Mouse (Mus musculus) adrenal gland (tissue): ENCODE results near the gene Ccdc146.
"Not testable (repeated sequence)": the region's sequence is repeated elsewhere in the genome, so short reads cannot be mapped to it uniquely, and the experiment has no call there.

ENCODE experiments used
- intact Hi-C: fragments of 180-260 bp; cut with DNase I; formaldehyde crosslinking; loops from one replicate; pipeline ENCODE4 v1.15.1; 2025

The Ccdc146 gene

DNA sequence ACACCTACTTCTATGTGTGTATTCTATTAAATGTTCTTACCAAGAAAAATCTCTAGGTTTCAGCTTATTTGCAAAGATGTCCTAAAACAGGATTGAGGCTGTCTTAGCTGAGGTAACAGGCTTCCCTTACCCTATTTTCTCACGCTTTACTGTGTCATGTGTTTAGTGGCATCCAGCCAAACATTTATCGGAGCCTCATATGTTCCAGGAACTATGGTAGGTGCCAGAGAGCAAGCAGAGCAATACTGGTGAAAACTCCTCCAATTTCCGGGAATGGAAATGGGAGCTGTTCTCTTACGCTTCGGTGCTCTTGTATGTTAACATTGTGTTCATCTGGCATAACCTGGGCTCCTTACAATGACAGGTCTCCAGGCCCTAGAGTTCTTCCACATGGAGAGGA lies 92.8 kb downstream of the Ccdc146 start:
- intact Hi-C loops, result no loop called here

GRCm38 (mm10) chr5:21329672-21330665 lies 94.5 kb downstream of the Ccdc146 start:
- intact Hi-C loops, result loop anchor here (5.0 kb wide), 2 partner anchors 257 to 312 kb away; no protein-coding TSS in a partner anchor

- intact Hi-C loops, result loop anchor here (5.0 kb wide), 2 partner anchors 259 to 314 kb away; no protein-coding TSS in a partner anchor
Measured at GRCm38 (mm10) chr5:21328560-21328959, 95.9 kb downstream of the Ccdc146 start.

- intact Hi-C loops, result loop anchor here (2.0 to 5.0 kb wide), 3 partner anchors 94 to 316 kb away; no protein-coding TSS in a partner anchor
Measured at GRCm38 (mm10) chr5:21326494-21326893, 98.0 kb downstream of the Ccdc146 start.

- intact Hi-C loops, result no loop called here
Measured at GRCm38 (mm10) chr5:21320138-21320537, 104.3 kb downstream of the Ccdc146 start.

GRCm38 (mm10) chr5:21314696-21315095 lies 109.8 kb downstream of the Ccdc146 start:
- intact Hi-C loops, result no loop called here

- intact Hi-C loops, result no loop called here
Measured at GRCm38 (mm10) chr5:21307165-21307564, 117.3 kb downstream of the Ccdc146 start.

GRCm38 (mm10) chr5:21301011-21301410 lies 123.5 kb downstream of the Ccdc146 start:
- intact Hi-C loops, result no loop called here

GRCm38 (mm10) chr5:21300058-21300457 lies 124.4 kb downstream of the Ccdc146 start:
- intact Hi-C loops, result no loop called here

- intact Hi-C loops, result no loop called here
Measured at GRCm38 (mm10) chr5:21299076-21299755, 125.3 kb downstream of the Ccdc146 start.

DNA sequence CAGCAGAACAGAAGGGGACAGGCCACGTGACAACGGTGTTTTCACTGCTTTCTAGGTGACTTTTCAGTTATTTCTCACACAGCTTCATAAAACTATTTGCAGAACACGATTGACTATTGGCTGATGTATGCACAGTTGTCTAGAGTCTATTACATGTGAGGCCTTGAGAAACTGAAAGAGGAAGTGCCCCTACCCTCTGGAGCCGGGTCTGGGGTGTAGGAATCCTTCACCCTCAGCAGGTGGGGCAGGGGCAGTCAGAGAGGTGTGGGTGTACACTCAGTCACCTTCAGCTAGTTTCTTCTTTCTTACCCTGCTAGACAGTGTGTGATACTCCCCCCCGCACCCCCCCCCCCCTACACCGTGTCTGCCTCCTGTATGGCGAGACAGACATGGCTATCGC lies 128.8 kb downstream of the Ccdc146 start:
- intact Hi-C loops, result no loop called here

- intact Hi-C loops, result no loop called here
Measured at GRCm38 (mm10) chr5:21290594-21290993, 133.9 kb downstream of the Ccdc146 start.

DNA sequence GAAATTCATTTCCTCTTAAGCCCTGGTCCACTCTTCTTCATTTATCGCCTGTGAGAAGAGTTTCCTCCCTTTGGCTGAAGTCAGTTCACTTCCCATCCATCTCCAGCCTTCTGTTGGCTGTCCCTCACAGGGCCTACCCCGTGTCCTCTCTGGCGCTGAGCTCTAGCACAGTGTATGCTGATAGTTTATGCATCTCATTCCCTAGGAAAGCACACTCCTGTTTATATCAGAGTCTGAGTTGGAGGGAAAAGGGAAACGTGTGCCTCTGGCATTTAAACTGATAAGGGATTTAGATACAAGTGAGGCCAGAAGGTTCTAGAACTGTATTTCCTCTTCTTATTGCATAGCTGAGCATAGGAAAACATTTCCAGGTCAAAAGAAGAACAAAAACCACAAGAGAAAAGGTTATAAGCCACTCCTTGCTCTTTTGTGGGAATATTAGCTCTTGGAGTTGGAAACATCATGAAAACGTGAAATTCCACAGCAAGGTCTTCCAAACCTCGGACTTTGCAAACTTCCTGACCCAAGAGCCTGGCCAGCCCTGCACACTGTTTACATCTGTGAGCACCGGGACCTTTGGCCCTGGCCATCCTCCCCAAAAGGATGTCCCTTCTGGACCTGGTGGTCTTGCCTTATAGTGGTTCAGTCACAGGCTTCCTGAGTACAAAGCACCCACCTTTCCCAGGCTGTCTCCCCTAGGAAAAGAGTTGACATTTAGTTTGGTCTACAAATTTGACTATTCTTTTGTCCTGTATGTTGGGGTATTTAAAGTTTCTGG lies 135.6 kb downstream of the Ccdc146 start:
- intact Hi-C loops, result no loop called here

DNA sequence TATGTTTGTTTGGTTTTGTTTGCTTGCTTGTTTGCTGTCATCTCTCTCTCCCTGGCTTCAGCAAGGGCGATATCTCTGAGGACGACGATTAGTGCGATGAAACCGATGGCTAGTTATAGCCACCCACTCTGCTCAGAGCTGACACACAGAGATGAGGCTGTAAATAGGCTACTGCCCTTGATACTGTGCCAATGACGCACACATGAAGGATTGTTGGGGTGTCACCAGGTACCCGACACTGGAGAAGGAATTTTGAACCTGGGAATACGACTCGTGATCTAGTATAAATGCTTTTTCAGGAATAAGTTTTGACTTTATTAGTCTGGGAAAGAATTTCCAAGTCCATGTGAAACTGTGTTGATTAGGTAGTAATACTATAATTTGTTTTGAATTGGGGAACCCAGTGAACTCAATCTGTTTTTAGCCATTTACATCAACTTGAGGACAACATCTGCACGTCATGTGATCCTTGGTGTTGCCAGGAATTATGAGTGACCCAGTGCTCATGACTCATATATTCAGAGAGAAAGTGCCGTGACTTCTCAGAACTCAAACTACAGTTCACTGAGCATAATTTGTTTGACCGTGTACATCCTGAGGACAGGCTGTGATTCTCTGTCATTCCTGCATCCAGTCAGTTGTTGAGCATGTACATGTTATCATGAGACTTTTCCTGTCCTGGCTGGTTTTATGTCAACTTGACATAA lies 141.0 kb downstream of the Ccdc146 start:
- intact Hi-C loops, result no loop called here

DNA sequence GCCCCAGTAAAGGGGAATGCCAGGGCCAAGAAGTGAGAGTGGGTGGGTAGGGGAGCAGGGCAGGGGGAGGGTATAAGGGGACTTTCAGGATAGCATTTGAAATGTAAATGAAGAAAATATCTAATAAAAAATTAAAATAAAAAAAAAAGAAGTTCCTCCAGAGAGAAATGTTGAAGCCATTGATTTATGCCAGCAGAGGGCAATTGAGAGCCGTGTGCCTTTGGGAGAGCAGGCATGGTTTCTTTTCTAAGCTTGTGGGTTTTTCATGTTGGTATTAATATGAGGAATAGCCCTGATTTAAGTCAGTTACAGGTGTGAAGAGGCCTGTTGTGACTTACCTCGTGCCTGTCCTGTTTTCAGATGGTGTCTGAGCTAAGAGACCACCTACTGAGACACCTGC lies 146.8 kb downstream of the Ccdc146 start:
- intact Hi-C loops, result not testable (repeated sequence)

DNA sequence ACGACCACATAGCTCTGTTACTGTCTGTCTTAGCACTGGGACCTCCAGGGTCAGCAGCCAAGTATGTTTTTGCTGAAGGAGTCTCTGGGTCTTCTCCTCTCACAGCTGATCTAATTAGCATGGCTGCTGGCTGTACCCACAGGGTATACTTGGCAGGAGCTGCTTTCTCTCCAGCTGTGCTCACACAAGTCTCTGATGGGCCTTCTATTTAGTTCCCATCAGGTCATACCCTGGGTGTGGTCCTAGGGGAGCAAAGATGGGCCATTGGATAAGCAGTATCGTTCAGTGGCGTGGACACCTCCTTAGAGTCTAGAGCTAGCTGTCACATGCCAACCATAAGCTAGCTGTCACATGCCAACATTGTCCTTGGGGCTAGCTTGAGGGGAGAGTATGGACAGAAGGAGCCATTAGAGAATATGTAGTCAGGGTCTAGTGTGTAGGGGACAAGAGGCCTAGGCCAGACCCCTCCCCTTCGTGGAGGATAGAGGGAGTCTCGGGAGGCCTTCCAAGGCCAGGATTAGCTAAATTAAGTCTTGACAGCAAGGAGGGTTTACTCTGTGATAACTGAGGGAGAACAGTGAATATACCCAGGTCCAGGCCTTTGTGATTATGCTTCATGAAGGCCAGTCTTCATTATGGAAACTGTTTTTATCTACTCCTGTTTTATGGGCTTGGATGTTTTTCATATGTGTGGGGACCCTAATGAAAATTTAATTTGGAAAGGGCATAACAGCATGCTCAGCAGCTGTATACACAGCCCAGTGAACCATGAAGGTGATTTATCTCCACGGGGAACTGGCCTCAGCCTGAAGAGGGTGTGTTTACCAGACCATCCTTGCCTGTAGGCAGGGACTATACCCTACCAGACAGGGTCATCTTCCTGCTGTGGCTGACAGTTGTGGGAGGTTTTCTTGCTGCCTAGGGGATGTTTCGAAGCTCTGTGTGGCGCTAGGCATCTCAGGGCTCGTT lies 152.8 kb downstream of the Ccdc146 start:
- intact Hi-C loops, result loop anchor here (5.0 kb wide), 1 partner anchor 151 kb away; the partner anchor contains the start of genes Ccdc146 and Fam185a

GRCm38 (mm10) chr5:21270756-21271155 lies 153.7 kb downstream of the Ccdc146 start:
- intact Hi-C loops, result loop anchor here (5.0 kb wide), 1 partner anchor 152 kb away; the partner anchor contains the start of genes Ccdc146 and Fam185a

- intact Hi-C loops, result loop anchor here (5.0 kb wide), 1 partner anchor 373 kb away; no protein-coding TSS in a partner anchor
Measured at GRCm38 (mm10) chr5:21269446-21269845, 155.0 kb downstream of the Ccdc146 start.

DNA sequence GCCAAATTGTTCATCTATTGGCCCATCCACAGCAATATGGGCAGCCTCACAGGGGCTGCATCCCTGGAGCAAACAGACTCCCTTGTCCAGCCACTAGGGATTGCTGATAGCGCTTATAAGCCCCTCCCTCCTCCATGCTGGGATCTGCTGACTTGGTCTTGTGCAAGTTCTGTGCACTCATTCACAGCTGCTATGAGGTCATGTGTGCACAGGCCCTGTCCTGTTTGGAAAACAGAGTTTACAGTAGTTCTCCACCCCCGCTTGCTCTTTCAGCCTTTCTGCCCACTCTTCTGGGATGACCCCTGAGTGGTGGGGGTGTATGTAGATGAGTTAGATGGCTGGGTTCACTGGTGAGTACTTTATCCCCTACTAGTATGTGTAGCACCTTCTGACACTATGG lies 157.4 kb downstream of the Ccdc146 start:
- intact Hi-C loops, result loop anchor here (5.0 kb wide), 1 partner anchor 375 kb away; no protein-coding TSS in a partner anchor
